Comparison of ENCODE assay signal across 9 mouse cellular contexts in genomic region chr16:21322437-21322836, GRCm38 (mm10).
A peak's percentile ranks its signal among the peaks of the same experiment; 100 is the strongest.
DNase-seq lines count a peak whose midpoint lies in the region; ATAC-seq and TF ChIP-seq lines count a peak whose summit lies in the region.
"Had no signal": no experiment of that assay in that cellular context is flagged by ENCODE, and none has a peak within 500 bp of the region (broad histone marks: within the 10 kb centered on the region; RNA-seq: fewer than 3 reads in every experiment).

No protein-coding gene starts in this region.

- no peaks in the 10 kb centered on the region for H3K9me3 ChIP-seq in heart, embryonic 10.5 days
- no peaks in the 10 kb centered on the region for H3K9me3 ChIP-seq in lung, embryonic 14.5 days (ENCODE audit: low read depth, low read length)
- no peaks in the 10 kb centered on the region for H3K9me3 ChIP-seq in stomach, postnatal 0 days (ENCODE audit: control insufficient read depth, low read length)

- no peak for DNase-seq in heart, embryonic 10.5 days (ENCODE audit: low spot score)
- no peak for DNase-seq in heart, adult 8-10 months (ENCODE audit: low spot score)
- DNase-seq in adrenal gland, postnatal 25 days = peak; percentile 25
- peak; percentile 43 for DNase-seq in gastrocnemius, postnatal 36 days
- peak; percentile 75 for DNase-seq in lung, embryonic 14.5 days
- DNase-seq in stomach, postnatal 0 days (ENCODE audit: low spot score) = peak; percentile 91
- DNase-seq in spleen, adult 18-20 months = no peak
- DNase-seq in right cerebral cortex, postnatal 25 days = no peak

- peaks cover 62% of the 10 kb centered on the region for H3K4me1 ChIP-seq in heart, embryonic 10.5 days
- H3K4me1 ChIP-seq in lung, embryonic 14.5 days (ENCODE audit: insufficient read depth) = peaks cover 13% of the 10 kb centered on the region
- peaks cover 7% of the 10 kb centered on the region for H3K4me1 ChIP-seq in stomach, postnatal 0 days (replicated peaks; ENCODE audit: control insufficient read depth, insufficient read depth)

- no peak for TF ChIP-seq CTCF in lung, embryonic 14.5 days (IDR thresholded peaks at IDR 0.05; ENCODE audit: low read depth)
- no peak for TF ChIP-seq CTCF in stomach, postnatal 0 days (IDR thresholded peaks at IDR 0.05; ENCODE audit: low read depth)

- peak overlapping the region; percentile 43; the same call in 1 of the 2 replicates for H3K27ac ChIP-seq in heart, embryonic 10.5 days
- 0 out of 2 replicates have a peak overlapping the region, but pooled peaks have one; percentile 33 for H3K27ac ChIP-seq in lung, embryonic 14.5 days (ENCODE audit: low read depth)
- H3K27ac ChIP-seq in stomach, postnatal 0 days (replicated peaks) = peak overlapping the region; percentile 67

- ATAC-seq in lung, embryonic 14.5 days (ENCODE audit: insufficient read depth) = peak; percentile 72
- peak; percentile 95 for ATAC-seq in stomach, postnatal 0 days (ENCODE audit: low FRiP score, low TSS enrichment)
- ATAC-seq: Patski had no signal

- H3K9ac ChIP-seq in lung, embryonic 14.5 days = no peak overlapping the region
- 0 out of 2 replicates have a peak overlapping the region, but pooled peaks have one; percentile 27 for H3K9ac ChIP-seq in stomach, postnatal 0 days (ENCODE audit: low read length)

- intact Hi-C loops in gastrocnemius, postnatal 36 days (cut with DNase I) = no loop called here

- no peaks in the 10 kb centered on the region for H3K36me3 ChIP-seq in heart, embryonic 10.5 days
- no peaks in the 10 kb centered on the region for H3K36me3 ChIP-seq in lung, embryonic 14.5 days (ENCODE audit: insufficient read depth)
- no peaks in the 10 kb centered on the region for H3K36me3 ChIP-seq in stomach, postnatal 0 days (ENCODE audit: control insufficient read depth, insufficient read depth, low read length)

- H3K27me3 ChIP-seq in heart, embryonic 10.5 days (ENCODE audit: insufficient read depth, poor library complexity, severe bottlenecking) = no peaks in the 10 kb centered on the region
- no peaks in the 10 kb centered on the region for H3K27me3 ChIP-seq in lung, embryonic 14.5 days (ENCODE audit: insufficient read depth, low read length)
- H3K27me3 ChIP-seq in stomach, postnatal 0 days (ENCODE audit: control insufficient read depth, insufficient read depth, low read length) = no peaks in the 10 kb centered on the region
- H3K27me3 ChIP-seq: Patski had no signal

- no peak overlapping the region for H3K4me2 ChIP-seq in lung, embryonic 14.5 days
- H3K4me2 ChIP-seq in stomach, postnatal 0 days (replicated peaks; ENCODE audit: low read depth) = peak overlapping the region; percentile 32

- H3K4me3 ChIP-seq in heart, embryonic 10.5 days = no peak overlapping the region
- no peak overlapping the region for H3K4me3 ChIP-seq in lung, embryonic 14.5 days (ENCODE audit: low read depth, low read length)
- H3K4me3 ChIP-seq in stomach, postnatal 0 days (ENCODE audit: low read depth, low read length) = no peak overlapping the region

- TF ChIP-seq EP300 in stomach, postnatal 0 days (optimal IDR thresholded peaks at IDR 0.05) = no peak

- WGBS in heart, embryonic 10.5 days = 63% methylated on average over 10 of the region's 10 CpGs
- 46% methylated on average over 10 of the region's 10 CpGs for WGBS in lung, embryonic 14.5 days
- 18% methylated on average over 10 of the region's 10 CpGs for WGBS in stomach, postnatal 0 days

Comparison
In these comparisons a context has a peak if more than half of its experiments do, and no peak if none do; other contexts are left out.
1. DNase-seq: peak in adrenal gland, postnatal 25 days (single experiment), gastrocnemius, postnatal 36 days (2 of 2), lung, embryonic 14.5 days (single experiment) and stomach, postnatal 0 days (single experiment); none in heart, embryonic 10.5 days (single experiment), heart, adult 8-10 months (single experiment), spleen, adult 18-20 months (0 of 2) and right cerebral cortex, postnatal 25 days (single experiment).
2. Peak in every context shown above with its lines, with median percentiles within 50 percentile points of each other: H3K27ac ChIP-seq.